Mouse (Mus musculus) liver, postnatal 0 days (tissue): Measurements from ENCODE around the gene Scd1. TPM values are rescaled to one million over a fixed set of nuclear protein-coding genes. Genes with fewer than 3 reads are reported as not detected.

Experiments used
- ATAC-seq: fragments of 200-750 bp; cut with Nextera tagmentation; 2 replicates; pipeline ENCODE4 v1.8.0; 2017; ENCODE audit warnings: mild to moderate bottlenecking, moderate library complexity
- DNase-seq: peaks from one replicate; pipeline ENCODE4 v3.0.0-alpha.2; 2016
- H3K27ac ChIP-seq: fragments of 300-500 bp; sonication (generic); 2 replicates; pipeline ENCODE4 v1.5.1; 2014; ENCODE audit warnings: antibody characterized with exemption, moderate library complexity, mild to moderate bottlenecking, low read depth
- H3K27me3 ChIP-seq: fragments of 300-500 bp; sonication (generic); 2 replicates; pipeline ENCODE4 v1.6.1; 2014; ENCODE audit warnings: low read length, control low read depth, mixed read lengths; ENCODE audit not compliant: insufficient read depth
- H3K36me3 ChIP-seq: fragments of 300-500 bp; sonication (generic); replicated peaks from 2 replicates; pipeline ENCODE4 v1.6.1; 2014; ENCODE audit warnings: mild to moderate bottlenecking, control low read depth, low read length, moderate library complexity, mixed read lengths; ENCODE audit not compliant: insufficient read depth
- H3K4me1 ChIP-seq: fragments of 300-500 bp; sonication (generic); 2 replicates; pipeline ENCODE4 v1.6.1; 2014; ENCODE audit warnings: antibody characterized with exemption, mild to moderate bottlenecking, control low read depth; ENCODE audit not compliant: insufficient read depth
- H3K4me2 ChIP-seq: fragments of 300-500 bp; sonication (generic); 2 replicates; pipeline ENCODE4 v1.6.1; 2014; ENCODE audit warnings: low read depth, mild to moderate bottlenecking, low read length, moderate library complexity, mixed read lengths
- H3K4me3 ChIP-seq: fragments of 300-500 bp; sonication (generic); 2 replicates; pipeline ENCODE4 v1.5.1; 2014; ENCODE audit warnings: low read depth, low read length
- H3K9ac ChIP-seq: fragments of 300-500 bp; sonication (generic); replicated peaks from 2 replicates; pipeline ENCODE4 v1.6.1; 2014; ENCODE audit warnings: mild to moderate bottlenecking, moderate library complexity
- H3K9me3 ChIP-seq: fragments of 300-500 bp; sonication (generic); 2 replicates; pipeline ENCODE4 v1.6.1; 2016; ENCODE audit warnings: mild to moderate bottlenecking, control low read depth, low read length, mixed read lengths
- CTCF ChIP-seq: sonication (generic); IDR thresholded peaks from 2 replicates; pipeline ENCODE4 v1.5.1; 2016; ENCODE audit warnings: antibody characterized with exemption, low read depth
- EP300 ChIP-seq: IDR thresholded peaks from 2 replicates; pipeline ENCODE4 v1.6.1; 2016; ENCODE audit warnings: antibody characterized with exemption, low read depth, mild to moderate bottlenecking
- WGBS: fragments of 180-500 bp; shearing (Covaris S2); extraction: QIAGEN DNeasy Blood & Tissue Kit; methylation state at CpG from one replicate; pipeline ENCODE4 v1.1.7; 2014; ENCODE audit not compliant: insufficient replicate concordance; 5-methylcytosine and 5-hydroxymethylcytosine counted together
- polyA plus RNA-seq: library from polyadenylated mRNA; unstranded; fragments of >200 nt; fragmentation: Nextera tagmentation; extraction: Ambion mirVana; gene quantifications from 2 replicates; pipeline ENCODE4 v1.2.1, GENCODE M21; 2015

The Scd1 gene
- polyA plus RNA-seq, 1 experiment from 2014 or later: 2.3 TPM

GRCm38 (mm10) chr19:44437975-44438374 is 30.3 kb upstream of the Scd1 start:
- no peak for DNase-seq

GRCm38 (mm10) chr19:44432084-44432483 is 24.4 kb upstream of the Scd1 start:
- Histone ChIP-seq H3K9ac (no peak overlapping the region), H3K27me3 (no peaks in the 10 kb centered on the region), H3K4me3 (no peak overlapping the region), H3K27ac (no peak overlapping the region), H3K36me3 (no peaks in the 10 kb centered on the region), H3K9me3 (no peaks in the 10 kb centered on the region), H3K4me2 (no peak overlapping the region), H3K4me1 (no peaks in the 10 kb centered on the region)
- WGBS: 74% methylated on average over 5 of the region's 5 CpGs
- no peak for TF ChIP-seq EP300
- TF ChIP-seq CTCF: no peak
- DNase-seq: no peak
- no peak for ATAC-seq

More at GRCm38 (mm10) chr19:44437975-44438374, 30.3 kb upstream of the Scd1 start:
- ATAC-seq: no peak
- no peak overlapping the region for H3K4me3 ChIP-seq
- no peak overlapping the region for H3K9ac ChIP-seq
- no peaks in the 10 kb centered on the region for H3K36me3 ChIP-seq
- H3K27ac ChIP-seq: no peak overlapping the region
- H3K4me1 ChIP-seq: no peaks in the 10 kb centered on the region
- H3K9me3 ChIP-seq: no peaks in the 10 kb centered on the region
- no peak overlapping the region for H3K4me2 ChIP-seq
- TF ChIP-seq EP300: no peak
- TF ChIP-seq CTCF: no peak
- 61% methylated on average over 6 of the region's 6 CpGs for WGBS
- no peaks in the 10 kb centered on the region for H3K27me3 ChIP-seq

GRCm38 (mm10) chr19:44427721-44428120 is 20.0 kb upstream of the Scd1 start:
- WGBS: 52% methylated on average over 1 of the region's 1 CpGs

GRCm38 (mm10) chr19:44422051-44422631 is 14.5 kb upstream of the Scd1 start:
- no peak; the same call in 1 of the 2 replicates for ATAC-seq

More at GRCm38 (mm10) chr19:44427721-44428120, 20.0 kb upstream of the Scd1 start:
- H3K27me3 ChIP-seq: no peaks in the 10 kb centered on the region
- H3K4me1 ChIP-seq: no peaks in the 10 kb centered on the region
- H3K36me3 ChIP-seq: no peaks in the 10 kb centered on the region
- TF ChIP-seq EP300 (no peak), CTCF (no peak)
- no peak overlapping the region for H3K27ac ChIP-seq
- ATAC-seq (no peak), DNase-seq (no peak)
- no peak overlapping the region for H3K4me3 ChIP-seq
- no peak overlapping the region for H3K9ac ChIP-seq
- H3K4me2 ChIP-seq: no peak overlapping the region
- no peaks in the 10 kb centered on the region for H3K9me3 ChIP-seq

GRCm38 (mm10) chr19:44419530-44419929 is 11.9 kb upstream of the Scd1 start:
- no peak overlapping the region for H3K4me3 ChIP-seq
- DNase-seq (peak; percentile 26), ATAC-seq (peak; percentile 70)
- H3K27me3 ChIP-seq: 0 out of 2 replicates have a peak, but pooled peaks cover 4% of the 10 kb centered on the region
- no peaks in the 10 kb centered on the region for H3K36me3 ChIP-seq
- no peak overlapping the region for H3K27ac ChIP-seq
- H3K4me2 ChIP-seq: no peak overlapping the region
- no peaks in the 10 kb centered on the region for H3K9me3 ChIP-seq
- no peak overlapping the region for H3K9ac ChIP-seq
- 41% methylated on average over 11 of the region's 11 CpGs for WGBS
- TF ChIP-seq EP300 (no peak), CTCF (no peak)
- peaks cover 8% of the 10 kb centered on the region for H3K4me1 ChIP-seq

More at GRCm38 (mm10) chr19:44422051-44422631, 14.5 kb upstream of the Scd1 start:
- Histone ChIP-seq H3K4me3 (no peak overlapping the region), H3K27me3 (0 out of 2 replicates have a peak, but pooled peaks cover 4% of the 10 kb centered on the region), H3K9me3 (no peaks in the 10 kb centered on the region), H3K9ac (no peak overlapping the region), H3K4me1 (peaks cover 4% of the 10 kb centered on the region; the same call in 1 of the 2 replicates), H3K4me2 (no peak overlapping the region), H3K36me3 (no peaks in the 10 kb centered on the region), H3K27ac (no peak overlapping the region)
- DNase-seq: no peak
- 67% methylated on average over 8 of the region's 8 CpGs for WGBS
- TF ChIP-seq CTCF: no peak
- TF ChIP-seq EP300: no peak

- 0 out of 2 replicates have a peak, but pooled peaks cover 4% of the 10 kb centered on the region for H3K27me3 ChIP-seq
- no peaks in the 10 kb centered on the region for H3K9me3 ChIP-seq
- WGBS: 22% methylated on average over 4 of the region's 4 CpGs
- H3K4me2 ChIP-seq: no peak overlapping the region
- no peaks in the 10 kb centered on the region for H3K36me3 ChIP-seq
- H3K4me1 ChIP-seq: peaks cover 8% of the 10 kb centered on the region
- peak; percentile 79 for DNase-seq
- TF ChIP-seq EP300 (no peak), CTCF (peak; percentile 93)
- H3K4me3 ChIP-seq: no peak overlapping the region
- no peak; the same call in 1 of the 2 replicates for ATAC-seq
- no peak overlapping the region for H3K9ac ChIP-seq
- no peak overlapping the region for H3K27ac ChIP-seq
Observed at GRCm38 (mm10) chr19:44418945-44419344, 11.3 kb upstream of the Scd1 start.
